Mouse (Mus musculus): Measurements from ENCODE around the gene Vsig2.

Gene Vsig2

GRCm38 (mm10) chr9:37530888-37531705 is 8.0 kb upstream of the Vsig2 start:
- DNase-seq (ENCODE audit: low spot score in 2 of 2) = no peak

- no peak for DNase-seq (ENCODE audit: low spot score in 2 of 2)
These were observed 2.2 kb upstream of the Vsig2 start for GRCm38 (mm10) chr9:37536851-37537250.

- DNase-seq (ENCODE audit: low spot score in 2 of 2) = no peak
These were observed 1.3 kb upstream of the Vsig2 start for GRCm38 (mm10) chr9:37537658-37538250.

GRCm38 (mm10) chr9:37540226-37540625 is 1.2 kb downstream of the Vsig2 start:
- DNase-seq (ENCODE audit: low spot score in 2 of 2) = no peak

GRCm38 (mm10) chr9:37540701-37541575 is 1.9 kb downstream of the Vsig2 start:
- DNase-seq (ENCODE audit: low spot score in 2 of 2) = no peak

- DNase-seq (ENCODE audit: low spot score in 2 of 2) = no peak
These were observed 3.0 kb downstream of the Vsig2 start for GRCm38 (mm10) chr9:37541851-37542642.

GRCm38 (mm10) chr9:37543869-37544440 is 4.9 kb downstream of the Vsig2 start:
- no peak for DNase-seq (ENCODE audit: low spot score in 2 of 2)

- peak in 1 of 2 experiments; percentile 72 for DNase-seq (ENCODE audit: low spot score in 2 of 2)
These were observed 5.6 kb downstream of the Vsig2 start for GRCm38 (mm10) chr9:37544447-37545165.

- DNase-seq (ENCODE audit: low spot score in 2 of 2) = no peak
These were observed 6.1 kb downstream of the Vsig2 start for GRCm38 (mm10) chr9:37545166-37545610.

GRCm38 (mm10) chr9:37545847-37546452 is 6.9 kb downstream of the Vsig2 start:
- no peak for DNase-seq (ENCODE audit: low spot score in 2 of 2)

GRCm38 (mm10) chr9:37546889-37547288 is 7.8 kb downstream of the Vsig2 start:
- no peak for DNase-seq (ENCODE audit: low spot score in 2 of 2)

- DNase-seq (ENCODE audit: low spot score in 2 of 2) = no peak
These were observed 11.4 kb downstream of the Vsig2 start for GRCm38 (mm10) chr9:37550435-37550834.

- DNase-seq (ENCODE audit: low spot score in 2 of 2) = no peak
These were observed 12.9 kb downstream of the Vsig2 start for GRCm38 (mm10) chr9:37551751-37552531.

GRCm38 (mm10) chr9:37552536-37553293 is 13.7 kb downstream of the Vsig2 start, which contains the start of gene Nrgn:
Gene Nrgn (minus strand): TSS chr9:37552904.
- peak; percentile 47 to 68 for DNase-seq (ENCODE audit: low spot score in 2 of 2)

GRCm38 (mm10) chr9:37554279-37554678 is 15.2 kb downstream of the Vsig2 start:
- no peak for DNase-seq (ENCODE audit: low spot score in 2 of 2)

- DNase-seq (ENCODE audit: low spot score in 2 of 2) = no peak
These were observed 16.0 kb downstream of the Vsig2 start, which contains the start of gene Siae for GRCm38 (mm10) chr9:37554838-37555748. Gene Siae (plus strand): TSS chr9:37555698.

- DNase-seq (ENCODE audit: low spot score in 2 of 2) = no peak
These were observed 17.3 kb downstream of the Vsig2 start for GRCm38 (mm10) chr9:37556366-37556765.

Measured in cerebellum, postnatal 4 days (tissue).